Mouse (Mus musculus): ENCODE data around the gene Gstp1. TPM values are rescaled to one million over a fixed set of nuclear protein-coding genes. Genes with fewer than 3 reads are reported as not detected.

Gstp1 gene
- polyA plus RNA-seq, 1 experiment: 863 TPM

- Histone ChIP-seq H3K36me3 (ENCODE audit: control insufficient read depth, insufficient read depth) (peaks cover 2% of the 10 kb centered on the region), H3K79me3 (ENCODE audit: low read depth) (no peaks in the 10 kb centered on the region), H3K27me3 (ENCODE audit: control insufficient read depth, insufficient read depth, insufficient read length) (no peaks in the 10 kb centered on the region), H3K4me3 (ENCODE audit: insufficient read depth, poor library complexity, severe bottlenecking) (peak within 1 kb of the TSS; percentile 69), H3K79me2 (ENCODE audit: control insufficient read depth, insufficient read depth) (no peaks in the 10 kb centered on the region), H3ac (ENCODE audit: control insufficient read depth, insufficient read length, low read depth) (peak within 1 kb of the TSS; percentile 76)
- TF ChIP-seq MAX (IDR thresholded peaks at IDR 0.05) (peak; percentile 53), MYOD1 (IDR thresholded peaks at IDR 0.05; ENCODE audit: control insufficient read depth, insufficient read length, low read depth) (no peak), CTCF (IDR thresholded peaks at IDR 0.05; ENCODE audit: control insufficient read depth, insufficient read depth, insufficient read length) (peak; percentile 50), MYOG (IDR thresholded peaks at IDR 0.05; ENCODE audit: control insufficient read depth, extremely low read depth, insufficient read length) (no peak)
Observed at GRCm38 (mm10) chr19:4000119-4000900, 37.5 kb downstream of the Gstp1 start, which contains the start of the genes Nudt8 and Gm49405. Gene Nudt8, plus strand, starts transcription at chr19:4000580. Gene Gm49405, plus strand, starts transcription at chr19:4000626.

GRCm38 (mm10) chr19:3999121-3999730 lies 38.6 kb downstream of the Gstp1 start:
- Histone ChIP-seq H3K79me2 (ENCODE audit: control insufficient read depth, insufficient read depth) (no peaks in the 10 kb centered on the region), H3K79me3 (ENCODE audit: low read depth) (no peaks in the 10 kb centered on the region), H3ac (ENCODE audit: control insufficient read depth, insufficient read length, low read depth) (no peak overlapping the region), H3K27me3 (ENCODE audit: control insufficient read depth, insufficient read depth, insufficient read length) (no peaks in the 10 kb centered on the region), H3K4me3 (ENCODE audit: insufficient read depth, poor library complexity, severe bottlenecking) (no peak overlapping the region), H3K36me3 (ENCODE audit: control insufficient read depth, insufficient read depth) (no peaks in the 10 kb centered on the region)
- TF ChIP-seq MYOG (IDR thresholded peaks at IDR 0.05; ENCODE audit: control insufficient read depth, extremely low read depth, insufficient read length) (no peak), CTCF (IDR thresholded peaks at IDR 0.05; ENCODE audit: control insufficient read depth, insufficient read depth, insufficient read length) (no peak), FOSL1 (IDR thresholded peaks at IDR 0.05; ENCODE audit: insufficient read depth, low read length, poor library complexity, severe bottlenecking) (no peak), MYOD1 (IDR thresholded peaks at IDR 0.05; ENCODE audit: control insufficient read depth, insufficient read length, low read depth) (no peak), USF1 (IDR thresholded peaks at IDR 0.05; ENCODE audit: low read depth) (no peak), CEBPB (IDR thresholded peaks at IDR 0.05; ENCODE audit: low read depth) (no peak), MAX (IDR thresholded peaks at IDR 0.05) (no peak)

DNA sequence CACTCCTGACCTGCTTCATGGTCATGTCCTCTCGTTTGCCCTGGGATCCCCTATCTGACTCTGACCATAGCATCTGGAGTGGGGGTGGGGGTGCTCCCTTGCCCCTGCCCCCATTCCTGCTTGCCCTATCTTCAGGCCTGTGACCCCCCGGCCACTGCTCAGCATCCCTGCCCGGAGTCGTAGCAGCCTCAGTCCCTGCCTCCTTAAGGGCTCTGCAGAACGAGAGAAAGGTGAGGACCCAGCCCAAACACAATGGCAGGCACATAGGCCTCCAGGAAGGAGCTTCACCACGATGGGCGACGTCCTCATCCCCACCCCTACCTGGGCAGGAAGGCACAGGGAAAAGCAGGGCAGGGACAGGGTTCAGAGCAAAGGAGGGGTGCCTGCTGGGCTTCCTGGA lies 39.5 kb downstream of the Gstp1 start:
- TF ChIP-seq CEBPB (IDR thresholded peaks at IDR 0.05; ENCODE audit: low read depth): no peak
- TF ChIP-seq CTCF (IDR thresholded peaks at IDR 0.05; ENCODE audit: control insufficient read depth, insufficient read depth, insufficient read length): no peak
- TF ChIP-seq MYOD1 (IDR thresholded peaks at IDR 0.05; ENCODE audit: control insufficient read depth, insufficient read length, low read depth): no peak
- no peak for TF ChIP-seq MAX (IDR thresholded peaks at IDR 0.05)
- no peak for TF ChIP-seq FOSL1 (IDR thresholded peaks at IDR 0.05; ENCODE audit: insufficient read depth, low read length, poor library complexity, severe bottlenecking)
- TF ChIP-seq USF1 (IDR thresholded peaks at IDR 0.05; ENCODE audit: low read depth): no peak
- TF ChIP-seq MYOG (IDR thresholded peaks at IDR 0.05; ENCODE audit: control insufficient read depth, extremely low read depth, insufficient read length): no peak
- Histone ChIP-seq H3K36me3 (ENCODE audit: control insufficient read depth, insufficient read depth) (no peaks in the 10 kb centered on the region), H3K27me3 (ENCODE audit: control insufficient read depth, insufficient read depth, insufficient read length) (peaks cover 2% of the 10 kb centered on the region), H3K4me3 (ENCODE audit: insufficient read depth, poor library complexity, severe bottlenecking) (no peak overlapping the region), H3K79me2 (ENCODE audit: control insufficient read depth, insufficient read depth) (no peaks in the 10 kb centered on the region), H3K79me3 (ENCODE audit: low read depth) (no peaks in the 10 kb centered on the region), H3ac (ENCODE audit: control insufficient read depth, insufficient read length, low read depth) (no peak overlapping the region)

DNA sequence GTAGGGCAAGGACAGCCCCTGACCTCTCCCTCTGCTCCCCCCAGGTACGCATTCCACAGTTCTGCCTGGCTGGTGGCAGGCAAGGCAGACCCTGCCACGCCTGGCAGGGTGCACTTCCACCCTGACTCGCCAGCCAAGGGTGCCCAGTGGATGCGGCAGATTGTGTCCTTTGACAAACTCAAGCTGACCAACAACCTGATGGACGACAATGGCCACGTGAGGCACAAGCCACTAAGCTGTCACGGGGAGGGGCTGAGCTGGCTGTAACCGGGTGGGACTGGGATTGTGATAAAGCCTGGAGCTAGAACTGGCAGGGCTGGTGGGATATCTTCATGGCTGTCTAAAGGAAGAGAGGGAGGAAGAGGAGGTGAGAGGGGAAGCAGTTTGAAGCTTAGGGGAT lies 40.6 kb downstream of the Gstp1 start:
- H3K4me3 ChIP-seq (ENCODE audit: insufficient read depth, poor library complexity, severe bottlenecking): no peak overlapping the region
- TF ChIP-seq CEBPB (IDR thresholded peaks at IDR 0.05; ENCODE audit: low read depth) (no peak), MAX (IDR thresholded peaks at IDR 0.05) (no peak), FOSL1 (IDR thresholded peaks at IDR 0.05; ENCODE audit: insufficient read depth, low read length, poor library complexity, severe bottlenecking) (no peak), MYOG (IDR thresholded peaks at IDR 0.05; ENCODE audit: control insufficient read depth, extremely low read depth, insufficient read length) (no peak), MYOD1 (IDR thresholded peaks at IDR 0.05; ENCODE audit: control insufficient read depth, insufficient read length, low read depth) (no peak), CTCF (IDR thresholded peaks at IDR 0.05; ENCODE audit: control insufficient read depth, insufficient read depth, insufficient read length) (no peak), USF1 (IDR thresholded peaks at IDR 0.05; ENCODE audit: low read depth) (no peak)
- no peaks in the 10 kb centered on the region for H3K79me3 ChIP-seq (ENCODE audit: low read depth)
- no peak overlapping the region for H3ac ChIP-seq (ENCODE audit: control insufficient read depth, insufficient read length, low read depth)
- no peaks in the 10 kb centered on the region for H3K36me3 ChIP-seq (ENCODE audit: control insufficient read depth, insufficient read depth)
- peaks cover 13% of the 10 kb centered on the region for H3K27me3 ChIP-seq (ENCODE audit: control insufficient read depth, insufficient read depth, insufficient read length)
- no peaks in the 10 kb centered on the region for H3K79me2 ChIP-seq (ENCODE audit: control insufficient read depth, insufficient read depth)

DNA sequence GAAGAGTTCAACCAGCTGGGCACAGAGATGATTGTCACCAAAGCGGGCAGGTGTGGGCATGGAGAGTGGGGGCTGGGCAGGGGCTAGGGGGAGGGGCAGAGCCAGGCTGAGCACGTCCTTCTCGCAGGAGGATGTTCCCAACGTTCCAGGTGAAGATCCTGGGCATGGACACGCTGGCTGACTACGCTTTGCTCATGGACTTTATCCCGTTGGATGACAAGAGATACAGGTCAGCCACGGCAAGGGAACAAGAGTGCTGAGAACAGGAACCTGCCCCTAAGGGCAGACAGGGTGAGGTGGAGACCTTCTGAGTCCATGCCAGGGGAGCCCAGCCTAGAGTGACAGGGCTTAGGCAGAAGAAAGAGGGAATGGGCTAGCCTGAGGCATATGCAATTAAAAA lies 41.0 kb downstream of the Gstp1 start:
- H3K79me2 ChIP-seq (ENCODE audit: control insufficient read depth, insufficient read depth): no peaks in the 10 kb centered on the region
- no peak overlapping the region for H3ac ChIP-seq (ENCODE audit: control insufficient read depth, insufficient read length, low read depth)
- TF ChIP-seq MAX (IDR thresholded peaks at IDR 0.05) (no peak), FOSL1 (IDR thresholded peaks at IDR 0.05; ENCODE audit: insufficient read depth, low read length, poor library complexity, severe bottlenecking) (no peak), CEBPB (IDR thresholded peaks at IDR 0.05; ENCODE audit: low read depth) (no peak)
- H3K27me3 ChIP-seq (ENCODE audit: control insufficient read depth, insufficient read depth, insufficient read length): peaks cover 18% of the 10 kb centered on the region
- H3K4me3 ChIP-seq (ENCODE audit: insufficient read depth, poor library complexity, severe bottlenecking): no peak overlapping the region
- no peaks in the 10 kb centered on the region for H3K36me3 ChIP-seq (ENCODE audit: control insufficient read depth, insufficient read depth)
- H3K79me3 ChIP-seq (ENCODE audit: low read depth): no peaks in the 10 kb centered on the region
